Mouse (Mus musculus): ENCODE data around the gene Ulk1. TPM values are rescaled to one million over a fixed set of nuclear protein-coding genes. Genes with fewer than 3 reads are reported as not detected.

Ulk1 gene
- total and polyA plus RNA-seq, 3 experiments = 12.9 to 233 (median 75.9) TPM

DNA sequence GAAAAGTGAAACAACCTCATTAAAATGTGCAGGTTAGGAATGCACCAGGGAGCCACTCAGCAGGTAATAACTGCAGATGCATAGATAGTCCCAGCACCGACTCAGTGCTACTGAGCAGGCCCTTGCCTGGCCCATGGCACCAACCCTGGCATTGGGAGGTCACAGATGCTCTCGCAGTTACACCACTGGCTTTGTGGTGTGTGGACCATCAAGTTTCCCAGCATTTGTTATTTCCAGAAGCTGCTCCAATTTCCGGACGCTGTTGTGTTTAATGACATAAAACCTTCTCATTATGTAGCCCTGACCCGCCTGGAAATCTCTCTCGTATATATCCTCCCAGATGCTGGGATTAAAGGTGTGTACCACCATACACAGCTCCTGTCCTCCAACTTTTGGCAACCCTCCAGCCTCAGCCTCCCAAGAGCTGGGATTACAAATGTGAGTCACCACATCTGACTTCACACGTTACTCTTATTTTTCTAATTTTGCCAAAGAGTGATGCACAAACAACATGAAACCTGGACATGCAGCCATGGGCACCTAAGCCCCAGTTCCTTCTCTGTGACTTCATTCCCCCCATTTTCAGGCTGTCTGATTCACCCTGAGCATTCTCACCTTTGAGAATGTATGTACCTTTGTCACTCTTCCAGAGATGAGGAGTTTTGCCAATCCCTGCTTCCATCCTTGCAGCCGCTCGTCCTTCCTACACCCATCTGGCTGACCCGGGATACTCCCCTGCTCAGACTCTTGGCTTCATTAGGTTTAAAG is 29.0 kb downstream of the Ulk1 start:
- TF ChIP-seq GATA1 (IDR thresholded peaks at IDR 0.05; ENCODE audit: borderline replicate concordance, low read length) = no peak
- no peak for TF ChIP-seq TAL1 (conservative IDR thresholded peaks at IDR 0.05; ENCODE audit: low read depth, low read length)
- no peak for TF ChIP-seq GATA2 (IDR thresholded peaks at IDR 0.05; ENCODE audit: borderline replicate concordance, low read depth, low read length)
- TF ChIP-seq CTCF (IDR thresholded peaks at IDR 0.05; ENCODE audit: low read depth, low read length) = no peak
- no peak for TF ChIP-seq POLR2AphosphoS5 (IDR thresholded peaks at IDR 0.05; ENCODE audit: insufficient replicate concordance, low read depth, low read length)
- no peaks in the 10 kb centered on the region for H3K9me3 ChIP-seq (replicated peaks)
- DNase-seq (ENCODE audit: low spot score) (no peak), ATAC-seq (ENCODE audit: extremely low read depth, insufficient number of reproducible peaks, low FRiP score, poor library complexity, severe bottlenecking) (no peak)
- peaks cover 56% of the 10 kb centered on the region for H3K36me3 ChIP-seq (replicated peaks)
- peaks cover 70% of the 10 kb centered on the region for H3K4me1 ChIP-seq (ENCODE audit: insufficient read depth, low read depth, low read length)
- peak overlapping the region; percentile 90 for H3K4me3 ChIP-seq (ENCODE audit: low read depth, low read length)
- H3K27me3 ChIP-seq (ENCODE audit: insufficient read depth, low read length) = no peaks in the 10 kb centered on the region

DNA sequence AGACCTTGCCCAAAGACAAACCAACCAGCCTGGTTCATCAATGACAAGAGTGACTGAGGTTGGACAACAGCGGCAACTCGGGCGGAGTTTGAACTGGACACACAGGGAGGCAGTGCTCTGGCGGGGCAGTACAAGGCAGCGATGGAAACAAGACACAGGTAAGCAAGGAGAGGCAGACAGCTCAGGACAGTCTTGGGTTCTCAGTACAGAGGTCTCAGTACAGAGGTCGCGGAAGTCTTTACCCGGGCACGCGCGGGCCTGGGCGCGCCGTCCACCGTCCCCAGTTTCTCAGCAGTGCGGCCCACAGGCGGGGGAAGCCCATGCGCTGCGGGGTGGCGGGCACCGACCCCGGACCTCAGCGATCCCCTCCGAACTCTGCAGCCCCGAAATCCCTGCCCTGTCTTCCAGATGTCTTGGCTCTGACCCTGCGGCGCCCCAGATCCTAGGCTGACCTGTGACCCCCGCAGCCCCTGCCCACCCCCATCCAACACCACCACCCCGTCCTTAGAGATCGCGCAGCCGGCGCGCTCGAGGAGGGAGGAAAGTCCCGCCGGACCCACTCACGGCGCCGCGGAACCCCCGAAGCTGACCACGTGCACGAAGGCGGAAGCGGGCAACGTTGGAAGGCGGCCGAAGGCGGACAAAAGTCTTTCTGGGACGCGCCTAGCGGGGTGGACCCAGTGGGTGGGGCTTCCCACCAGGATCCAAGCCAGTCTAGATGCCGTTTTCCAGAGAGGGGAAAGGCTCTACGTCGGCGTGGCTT is 29.7 kb downstream of the Ulk1 start, which contains the start of gene Pus1:
TSS of gene Pus1 (minus strand) at position 662 of the 763 bp plus-strand sequence.
- no peaks in the 10 kb centered on the region for H3K9me3 ChIP-seq (replicated peaks)
- H3K4me3 ChIP-seq (ENCODE audit: low read depth, low read length) = peak within 1 kb of the TSS; percentile 90
- H3K36me3 ChIP-seq (replicated peaks) = peaks cover 57% of the 10 kb centered on the region
- H3K4me1 ChIP-seq (ENCODE audit: insufficient read depth, low read depth, low read length) = peaks cover 77% of the 10 kb centered on the region
- TF ChIP-seq TAL1 (conservative IDR thresholded peaks at IDR 0.05; ENCODE audit: low read depth, low read length) = no peak
- no peak for TF ChIP-seq POLR2AphosphoS5 (IDR thresholded peaks at IDR 0.05; ENCODE audit: insufficient replicate concordance, low read depth, low read length)
- no peak for TF ChIP-seq CTCF (IDR thresholded peaks at IDR 0.05; ENCODE audit: low read depth, low read length)
- no peak for TF ChIP-seq GATA2 (IDR thresholded peaks at IDR 0.05; ENCODE audit: borderline replicate concordance, low read depth, low read length)
- no peak for TF ChIP-seq GATA1 (IDR thresholded peaks at IDR 0.05; ENCODE audit: borderline replicate concordance, low read length)
- ATAC-seq (ENCODE audit: extremely low read depth, insufficient number of reproducible peaks, low FRiP score, poor library complexity, severe bottlenecking) (peak; percentile 82), DNase-seq (ENCODE audit: low spot score) (peak; percentile 96)
- H3K27me3 ChIP-seq (ENCODE audit: insufficient read depth, low read length) = no peaks in the 10 kb centered on the region

DNA sequence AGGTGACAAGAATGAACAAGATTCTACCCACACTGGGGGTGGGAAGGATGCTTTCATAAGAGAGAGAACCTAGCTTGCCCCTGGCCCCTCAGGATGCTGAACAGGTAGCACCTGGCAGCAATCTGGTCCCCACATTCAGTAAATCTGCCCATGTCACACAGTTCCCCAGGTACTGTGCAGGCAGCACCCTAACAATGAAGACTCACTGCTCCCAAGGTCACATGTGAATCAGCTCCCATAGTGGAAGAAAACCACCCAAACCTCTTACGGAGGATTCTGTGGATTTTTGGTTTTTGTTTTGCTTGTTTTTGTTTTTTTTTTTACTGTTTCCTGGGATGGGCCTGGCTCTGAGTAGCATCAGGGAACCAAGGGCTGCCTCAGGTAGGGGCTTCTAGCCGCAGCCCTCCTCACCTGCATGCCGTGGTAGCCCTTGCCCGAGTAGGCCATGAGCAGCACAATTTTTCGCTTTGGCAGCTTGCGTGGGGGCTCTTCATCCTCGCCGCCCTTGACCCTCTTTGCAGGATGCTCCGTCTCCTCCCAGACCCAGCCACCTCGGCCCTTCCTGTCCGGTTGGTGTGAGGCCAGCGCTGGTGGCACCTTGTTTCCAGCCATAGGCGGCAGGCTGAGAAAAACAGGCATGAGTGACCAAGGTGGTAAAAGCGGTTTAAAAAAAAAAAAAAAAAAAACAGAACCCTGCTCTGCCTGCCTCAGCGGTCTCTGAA is 30.5 kb downstream of the Ulk1 start:
- H3K4me1 ChIP-seq (ENCODE audit: insufficient read depth, low read depth, low read length) = peaks cover 83% of the 10 kb centered on the region
- H3K4me3 ChIP-seq (ENCODE audit: low read depth, low read length) = peak overlapping the region; percentile 90
- H3K9me3 ChIP-seq (replicated peaks) = no peaks in the 10 kb centered on the region
- no peaks in the 10 kb centered on the region for H3K27me3 ChIP-seq (ENCODE audit: insufficient read depth, low read length)
- DNase-seq (ENCODE audit: low spot score) = no peak
- no peak for TF ChIP-seq POLR2AphosphoS5 (IDR thresholded peaks at IDR 0.05; ENCODE audit: insufficient replicate concordance, low read depth, low read length)
- TF ChIP-seq CTCF (IDR thresholded peaks at IDR 0.05; ENCODE audit: low read depth, low read length) = no peak
- no peak for TF ChIP-seq TAL1 (conservative IDR thresholded peaks at IDR 0.05; ENCODE audit: low read depth, low read length)
- no peak for TF ChIP-seq GATA1 (IDR thresholded peaks at IDR 0.05; ENCODE audit: borderline replicate concordance, low read length)
- no peak for TF ChIP-seq GATA2 (IDR thresholded peaks at IDR 0.05; ENCODE audit: borderline replicate concordance, low read depth, low read length)
- ATAC-seq (ENCODE audit: extremely low read depth, insufficient number of reproducible peaks, low FRiP score, poor library complexity, severe bottlenecking) = no peak
- peaks cover 60% of the 10 kb centered on the region for H3K36me3 ChIP-seq (replicated peaks)

DNA sequence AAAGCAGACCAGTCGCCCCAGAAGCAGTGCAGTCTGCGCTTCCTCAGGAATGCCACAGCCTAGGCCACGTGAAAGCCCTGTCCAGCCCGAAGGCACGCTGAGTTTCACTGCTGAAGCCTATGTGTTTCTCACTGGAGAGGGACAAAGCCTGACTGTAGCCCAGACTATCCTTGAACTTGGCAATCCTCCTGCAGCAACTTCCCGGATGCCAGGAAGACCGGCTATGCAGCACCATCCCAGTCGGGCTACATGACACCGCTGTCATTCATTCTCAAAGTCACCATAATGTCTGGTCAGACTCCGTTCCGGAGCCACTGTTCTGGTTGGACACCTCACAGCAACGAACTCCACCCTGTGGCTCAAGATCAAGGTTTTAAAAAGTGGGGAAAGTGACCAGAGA is 31.6 kb downstream of the Ulk1 start:
- DNase-seq (ENCODE audit: low spot score) (no peak), ATAC-seq (ENCODE audit: extremely low read depth, insufficient number of reproducible peaks, low FRiP score, poor library complexity, severe bottlenecking) (no peak)
- Histone ChIP-seq H3K36me3 (replicated peaks) (peaks cover 66% of the 10 kb centered on the region), H3K4me3 (ENCODE audit: low read depth, low read length) (peak overlapping the region; percentile 41; the same call in 1 of the 2 replicates), H3K27me3 (ENCODE audit: insufficient read depth, low read length) (no peaks in the 10 kb centered on the region), H3K4me1 (ENCODE audit: insufficient read depth, low read depth, low read length) (peaks cover 88% of the 10 kb centered on the region), H3K9me3 (replicated peaks) (no peaks in the 10 kb centered on the region)
- TF ChIP-seq GATA1 (IDR thresholded peaks at IDR 0.05; ENCODE audit: borderline replicate concordance, low read length) (no peak), TAL1 (conservative IDR thresholded peaks at IDR 0.05; ENCODE audit: low read depth, low read length) (no peak), GATA2 (IDR thresholded peaks at IDR 0.05; ENCODE audit: borderline replicate concordance, low read depth, low read length) (no peak), POLR2AphosphoS5 (IDR thresholded peaks at IDR 0.05; ENCODE audit: insufficient replicate concordance, low read depth, low read length) (no peak), CTCF (IDR thresholded peaks at IDR 0.05; ENCODE audit: low read depth, low read length) (no peak)

DNA sequence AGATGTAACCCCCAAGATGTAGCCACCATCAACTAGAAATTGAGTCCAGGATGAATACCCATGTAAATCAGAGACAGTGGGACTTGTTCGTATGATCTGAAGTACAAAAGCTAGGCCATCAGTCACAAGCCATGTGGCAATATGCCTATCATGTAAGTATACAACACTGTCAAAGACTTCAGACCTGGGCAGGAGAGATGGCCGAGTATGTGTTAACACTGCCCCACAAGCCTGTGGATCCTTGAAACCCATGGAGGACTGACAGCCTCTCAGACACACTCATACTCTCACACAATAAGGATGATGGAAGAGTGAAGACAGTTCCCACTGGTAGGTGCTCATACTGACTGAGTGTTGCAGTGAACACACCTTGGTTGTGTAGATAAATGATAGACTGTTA is 33.8 kb downstream of the Ulk1 start:
- no peak for ATAC-seq (ENCODE audit: extremely low read depth, insufficient number of reproducible peaks, low FRiP score, poor library complexity, severe bottlenecking)
- TF ChIP-seq TAL1 (conservative IDR thresholded peaks at IDR 0.05; ENCODE audit: low read depth, low read length) (no peak), CTCF (IDR thresholded peaks at IDR 0.05; ENCODE audit: low read depth, low read length) (no peak), GATA1 (IDR thresholded peaks at IDR 0.05; ENCODE audit: borderline replicate concordance, low read length) (no peak), GATA2 (IDR thresholded peaks at IDR 0.05; ENCODE audit: borderline replicate concordance, low read depth, low read length) (no peak), POLR2AphosphoS5 (IDR thresholded peaks at IDR 0.05; ENCODE audit: insufficient replicate concordance, low read depth, low read length) (no peak)
- H3K27me3 ChIP-seq (ENCODE audit: insufficient read depth, low read length) = no peaks in the 10 kb centered on the region

More for the DNA sequence above, 33.8 kb downstream of the Ulk1 start:
- peaks cover 80% of the 10 kb centered on the region for H3K36me3 ChIP-seq (replicated peaks)
- no peak for DNase-seq (ENCODE audit: low spot score)
- no peaks in the 10 kb centered on the region for H3K9me3 ChIP-seq (replicated peaks)
- H3K4me1 ChIP-seq (ENCODE audit: insufficient read depth, low read depth, low read length) = peaks cover 82% of the 10 kb centered on the region
- no peak overlapping the region for H3K4me3 ChIP-seq (ENCODE audit: low read depth, low read length)

Measured in G1E (cell line).